Mouse (Mus musculus): ENCODE results near the gene Fbxw10. TPM values are rescaled to one million over a fixed set of nuclear protein-coding genes. Genes with fewer than 3 reads are reported as not detected.

The Fbxw10 gene
- total RNA-seq, 2 experiments from 2014 or later: 0.53 to 0.64 TPM

Other genes starting within 250 kb of the Fbxw10 start
- gene Lrrc75a, start 198.5 kb upstream of the Fbxw10 start, total RNA-seq (2021): 10 to 100 TPM; 16.4 to 16.8 TPM
- 10 to 100 TPM; 23.4 to 24.2 TPM for gene Mmgt2, start 198.4 kb upstream of the Fbxw10 start, total RNA-seq (2021)
- 10 to 100 TPM; 15.8 to 16.7 TPM for gene Zfp287, start 115.2 kb upstream of the Fbxw10 start, total RNA-seq (2021)
- gene Gm10428, start 94.0 kb upstream of the Fbxw10 start, total RNA-seq (2021): not detected
- gene Zfp286, start 57.6 kb upstream of the Fbxw10 start, total RNA-seq (2021): 10 to 100 TPM; 20.6 to 23.0 TPM
- gene Trim16, start 26.8 kb upstream of the Fbxw10 start, total RNA-seq (2021): 1 to 10 TPM; 3.5 to 4.6 TPM
- gene Tvp23b, start 32.4 kb downstream of the Fbxw10 start, total RNA-seq (2021): 10 to 100 TPM; 23.8 to 23.9 TPM
- not detected for gene Cdrt4, start 104.1 kb downstream of the Fbxw10 start, total RNA-seq (2021)
- not detected for gene Tekt3, start 214.6 kb downstream of the Fbxw10 start, total RNA-seq (2021)

All from left cerebral cortex, postnatal 14 days (tissue).